Mouse (Mus musculus) adrenal gland, adult 10 weeks (tissue): ENCODE measurements around the gene Ndufaf5. TPM values are rescaled to one million over a fixed set of nuclear protein-coding genes. Genes with fewer than 3 reads are reported as not detected.

Experiments used
- polyA plus RNA-seq: library from polyadenylated mRNA; stranded (reverse); fragments of 350-450 nt; fragmentation: Illumina TruSeq; extraction: RNeasy Lipid Tissue Mini Kit (QIAGEN cat#74804); gene quantifications from one replicate; pipeline ENCODE4 v1.2.3, GENCODE M21; 2014; ENCODE audit warnings: low read depth, low replicate concordance

Ndufaf5 gene
- polyA plus RNA-seq, result 32.7 TPM

GRCm38 (mm10) chr2:140170127-140170802 lies at the start of gene Ndufaf5, which contains the start of gene Esf1:
Ndufaf5 (plus strand) TSS chr2:140170649.
Esf1 (minus strand) TSS chr2:140170564.

GRCm38 (mm10) chr2:140151743-140152142 lies 18.7 kb upstream of the Ndufaf5 start, which contains the start of gene Gm17374:
Gm17374 (plus strand) TSS chr2:140152043.

Other genes with a start within 250 kb of the Ndufaf5 start
- 18.0 TPM for gene Tasp1, start 103.8 kb upstream of the Ndufaf5 start, polyA plus RNA-seq
- gene Gm17374, start 18.6 kb upstream of the Ndufaf5 start, polyA plus RNA-seq, result not detected
- gene Esf1, start 85 bp upstream of the Ndufaf5 start, polyA plus RNA-seq, result 97.9 TPM
- not detected for gene Sel1l2, start 219.1 kb downstream of the Ndufaf5 start, polyA plus RNA-seq
- 15.5 TPM for gene Macrod2, start 224.7 kb downstream of the Ndufaf5 start, polyA plus RNA-seq